ENCODE assay signal across 22 mouse cellular contexts in genomic region chr13:72924560-72925135, GRCm38 (mm10).
DNase-seq lines count a peak whose midpoint lies in the region; ATAC-seq and TF ChIP-seq lines count a peak whose summit lies in the region.
"Had no signal": no experiment of that assay in that cellular context is flagged by ENCODE, and none has a peak within 500 bp of the region (broad histone marks: within the 10 kb centered on the region; RNA-seq: fewer than 3 reads in every experiment).

No protein-coding gene starts in this region.

- no peaks in the 10 kb centered on the region for H3K36me3 ChIP-seq in forebrain, embryonic 16.5 days (ENCODE audit: control insufficient read depth, insufficient read depth)
- no peaks in the 10 kb centered on the region for H3K36me3 ChIP-seq in forebrain, embryonic 11.5 days (ENCODE audit: control insufficient read depth, insufficient read depth, low read length)
- H3K36me3 ChIP-seq: heart, embryonic 15.5 days; hindbrain, embryonic 15.5 days; limb, embryonic 13.5 days; liver, embryonic 12.5 days had no signal

- H3K9ac ChIP-seq in forebrain, embryonic 16.5 days (replicated peaks; ENCODE audit: low read depth, low read length), result no peak overlapping the region
- H3K9ac ChIP-seq in forebrain, embryonic 11.5 days (ENCODE audit: low read length), result no peak overlapping the region
- H3K9ac ChIP-seq: heart, embryonic 15.5 days; hindbrain, embryonic 15.5 days; limb, embryonic 13.5 days; liver, embryonic 12.5 days had no signal

- no peak for DNase-seq in forebrain, embryonic 11.5 days (ENCODE audit: low spot score)
- peak; percentile 4 for DNase-seq in layer of hippocampus, adult 11-12 months (ENCODE audit: low spot score)
- no peak for DNase-seq in layer of hippocampus, adult 2 months (ENCODE audit: low spot score in 2 of 2)
- DNase-seq in right cerebral cortex, postnatal 10 days (ENCODE audit: low spot score in 2 of 2), result peak; percentile 24 to 42
- DNase-seq in right cerebral cortex, adult 18-20 months, result no peak
- DNase-seq in gastrocnemius, adult 18-20 months (ENCODE audit: low spot score), result no peak
- DNase-seq: adrenal gland, postnatal 14 days; cerebellum, adult 9-10 months; gastrocnemius, postnatal 10 days; heart, adult 18-20 months; heart, postnatal 36 days; kidney, adult 9 months; kidney, postnatal 14 days; lung, adult 18-20 months; spleen, adult 18-20 months had no signal

- peak; percentile 73; the same call in 1 of the 2 replicates for ATAC-seq in forebrain, embryonic 16.5 days
- no peak for ATAC-seq in forebrain, embryonic 11.5 days (replicated peaks; ENCODE audit: low FRiP score)
- ATAC-seq: CD4-positive, CD25-positive, alpha-beta regulatory T cell, adult 4 months; intestine, embryonic 16.5 days; liver, embryonic 12.5 days had no signal

- H3K27me3 ChIP-seq in forebrain, embryonic 16.5 days (replicated peaks; ENCODE audit: control insufficient read depth, insufficient read depth, low read length), result no peaks in the 10 kb centered on the region
- H3K27me3 ChIP-seq in forebrain, embryonic 11.5 days (ENCODE audit: control insufficient read depth, insufficient read depth, low read length), result no peaks in the 10 kb centered on the region
- H3K27me3 ChIP-seq: heart, embryonic 15.5 days; hindbrain, embryonic 15.5 days; limb, embryonic 13.5 days; liver, embryonic 12.5 days had no signal

- H3K4me2 ChIP-seq in forebrain, embryonic 16.5 days (ENCODE audit: low read length), result no peak overlapping the region
- H3K4me2 ChIP-seq in forebrain, embryonic 11.5 days (ENCODE audit: low read depth, low read length, severe bottlenecking), result no peak overlapping the region
- H3K4me2 ChIP-seq: heart, embryonic 15.5 days; hindbrain, embryonic 15.5 days; limb, embryonic 13.5 days; liver, embryonic 12.5 days had no signal

- no peak overlapping the region for H3K27ac ChIP-seq in forebrain, embryonic 16.5 days (ENCODE audit: low read length)
- H3K27ac ChIP-seq in forebrain, embryonic 11.5 days (ENCODE audit: low read depth, low read length), result no peak overlapping the region
- no peak overlapping the region for H3K27ac ChIP-seq in layer of hippocampus, adult 2 months
- H3K27ac ChIP-seq: heart, embryonic 15.5 days; hindbrain, embryonic 15.5 days; limb, embryonic 13.5 days; liver, embryonic 12.5 days had no signal

- H3K9me3 ChIP-seq in forebrain, embryonic 16.5 days (ENCODE audit: control insufficient read depth, low read length), result no peaks in the 10 kb centered on the region
- H3K9me3 ChIP-seq in forebrain, embryonic 11.5 days (ENCODE audit: control insufficient read depth, low read length), result no peaks in the 10 kb centered on the region
- H3K9me3 ChIP-seq: heart, embryonic 15.5 days; hindbrain, embryonic 15.5 days; limb, embryonic 13.5 days; liver, embryonic 12.5 days had no signal

- 0 out of 2 replicates have a peak, but pooled peaks cover 3% of the 10 kb centered on the region for H3K4me1 ChIP-seq in forebrain, embryonic 16.5 days (replicated peaks; ENCODE audit: control insufficient read depth, insufficient read depth, low read length)
- H3K4me1 ChIP-seq in forebrain, embryonic 11.5 days (replicated peaks; ENCODE audit: control insufficient read depth, insufficient read depth, low read length), result no peaks in the 10 kb centered on the region
- H3K4me1 ChIP-seq: heart, embryonic 15.5 days; hindbrain, embryonic 15.5 days; limb, embryonic 13.5 days; liver, embryonic 12.5 days had no signal

- H3K4me3 ChIP-seq in forebrain, embryonic 16.5 days (replicated peaks; ENCODE audit: low read length), result no peak overlapping the region
- no peak overlapping the region for H3K4me3 ChIP-seq in forebrain, embryonic 11.5 days (ENCODE audit: low read depth, low read length)
- no peak overlapping the region for H3K4me3 ChIP-seq in layer of hippocampus, adult 2 months
- H3K4me3 ChIP-seq: heart, embryonic 15.5 days; hindbrain, embryonic 15.5 days; limb, embryonic 13.5 days; liver, embryonic 12.5 days had no signal

- TF ChIP-seq CTCF in layer of hippocampus, adult 2 months (conservative IDR thresholded peaks at IDR 0.05), result no peak

- WGBS in forebrain, embryonic 16.5 days, result 38% methylated on average over 6 of the region's 6 CpGs
- WGBS in forebrain, embryonic 11.5 days, result 71% methylated on average over 6 of the region's 6 CpGs

Comparison
In these comparisons a context has a peak if more than half of its experiments do, and no peak if none do; other contexts are left out.
1. DNase-seq: peak in layer of hippocampus, adult 11-12 months (single experiment) and right cerebral cortex, postnatal 10 days (2 of 2); none in forebrain, embryonic 11.5 days (single experiment), layer of hippocampus, adult 2 months (0 of 2), right cerebral cortex, adult 18-20 months (single experiment) and gastrocnemius, adult 18-20 months (single experiment).